Mouse (Mus musculus) hematopoietic multipotent progenitor cell, adult 10-12 weeks (in vitro differentiated cells): Measurements from ENCODE around the gene Pex5l. TPM values are rescaled to one million over a fixed set of nuclear protein-coding genes. Genes with fewer than 3 reads are reported as not detected.

Experiments
- polyA plus RNA-seq: library from polyadenylated mRNA; stranded (reverse); fragments of >175 nt; gene quantifications from 2 replicates; pipeline ENCODE4 v1.2.3, GENCODE M21; 2012; ENCODE audit warnings: low replicate concordance

Pex5l gene
- 0.10 TPM in 1 of 2 replicates, not detected in the other for polyA plus RNA-seq

GRCm38 (mm10) chr3:33142901-33143461, at the start of gene Pex5l:
Pex5l (minus strand) TSS chr3:33143247.

